Comparison of ENCODE assay signal across 10 mouse cellular contexts in the genomic region with DNA sequence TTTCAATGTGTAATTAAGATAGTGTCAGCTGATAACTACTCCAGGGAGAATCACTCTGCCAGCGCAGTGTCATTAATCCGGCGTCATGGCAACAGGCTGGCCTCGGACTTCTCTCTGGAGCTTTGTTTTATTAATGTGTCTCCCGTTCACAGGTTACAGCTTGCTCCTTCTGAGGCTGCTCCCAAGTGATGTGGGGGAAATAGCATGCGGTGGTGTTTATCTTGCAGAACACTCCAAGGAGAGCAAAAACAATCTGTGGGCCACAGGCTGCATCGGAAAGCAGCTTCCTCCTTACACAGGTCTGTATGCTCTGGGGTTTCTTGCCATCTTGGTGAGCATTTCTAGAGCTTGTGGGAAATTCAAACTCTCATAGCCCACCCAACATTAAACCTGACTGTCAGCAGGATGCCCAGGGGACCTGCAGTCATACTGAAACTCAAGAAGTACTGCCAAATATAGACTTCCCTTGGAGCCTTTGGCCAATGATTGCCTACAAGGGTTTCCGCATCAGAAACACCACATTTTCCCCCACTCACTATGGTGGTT. TPM values are rescaled to one million over a fixed set of nuclear protein-coding genes. Genes with fewer than 3 reads are reported as not detected.
A peak's percentile ranks its signal among the peaks of the same experiment; 100 is the strongest.
DNase-seq lines count a peak whose midpoint lies in the region; ATAC-seq lines count a peak whose summit lies in the region.
"Had no signal": no experiment of that assay in that cellular context is flagged by ENCODE, and none has a peak within 500 bp of the region (broad histone marks: within the 10 kb centered on the region; RNA-seq: fewer than 3 reads in every experiment).

No protein-coding gene starts in this region.

- no peak overlapping the region for H3K9ac ChIP-seq in embryonic facial prominence, embryonic 15.5 days
- no peak overlapping the region for H3K9ac ChIP-seq in heart, embryonic 12.5 days

- no peak overlapping the region for H3K27ac ChIP-seq in embryonic facial prominence, embryonic 15.5 days (replicated peaks)
- no peak overlapping the region for H3K27ac ChIP-seq in heart, embryonic 12.5 days (ENCODE audit: poor library complexity, severe bottlenecking)

- no peaks in the 10 kb centered on the region for H3K36me3 ChIP-seq in embryonic facial prominence, embryonic 15.5 days
- H3K36me3 ChIP-seq in heart, embryonic 12.5 days: no peaks in the 10 kb centered on the region

- H3K4me3 ChIP-seq in embryonic facial prominence, embryonic 15.5 days (replicated peaks): no peak overlapping the region
- no peak overlapping the region for H3K4me3 ChIP-seq in heart, embryonic 12.5 days

- H3K4me2 ChIP-seq in embryonic facial prominence, embryonic 15.5 days (replicated peaks): no peak overlapping the region
- H3K4me2 ChIP-seq in heart, embryonic 12.5 days: no peak overlapping the region

- no peaks in the 10 kb centered on the region for H3K9me3 ChIP-seq in embryonic facial prominence, embryonic 15.5 days (replicated peaks)
- peaks cover 4% of the 10 kb centered on the region; the same call in 1 of the 2 replicates for H3K9me3 ChIP-seq in heart, embryonic 12.5 days (replicated peaks)

- ATAC-seq in embryonic facial prominence, embryonic 15.5 days (ENCODE audit: insufficient number of reproducible peaks, low FRiP score, low TSS enrichment, low read depth): peak; percentile 80
- ATAC-seq in inflammation-experienced regulatory T-cells, adult 6 months: peak; percentile 17
- no peak for ATAC-seq in heart, embryonic 12.5 days (ENCODE audit: insufficient number of reproducible peaks, low FRiP score)

- DNase-seq in thymus, postnatal 0 days (ENCODE audit: low spot score): peak; percentile 7
- no peak for DNase-seq in thymus, postnatal 10 days (ENCODE audit: low spot score in 2 of 2)
- DNase-seq in retina, postnatal 1 day: peak; percentile 68
- no peak for DNase-seq in thymus, adult 18-20 months
- DNase-seq in gastrocnemius, postnatal 10 days: no peak
- DNase-seq: heart, postnatal 10 days had no signal

- H3K4me1 ChIP-seq in embryonic facial prominence, embryonic 15.5 days: no peaks in the 10 kb centered on the region
- 0 out of 2 replicates have a peak, but pooled peaks cover 3% of the 10 kb centered on the region for H3K4me1 ChIP-seq in heart, embryonic 12.5 days (replicated peaks)

- WGBS in embryonic facial prominence, embryonic 15.5 days: 33% methylated on average over 8 of the region's 8 CpGs
- WGBS in heart, embryonic 12.5 days: 34% methylated on average over 8 of the region's 8 CpGs

- no peaks in the 10 kb centered on the region for H3K27me3 ChIP-seq in embryonic facial prominence, embryonic 15.5 days
- peaks cover 29% of the 10 kb centered on the region for H3K27me3 ChIP-seq in heart, embryonic 12.5 days (replicated peaks)

RNA-seq across cellular contexts. Expression of gene Crhbp, which starts 25.4 kb away (rescaled TPM):
- polyA plus RNA-seq in thymus, postnatal 0 days (2015; fragmentation: Nextera tagmentation; extraction: Ambion mirVana): 3.6 and 4.2 TPM in 2 replicates
- 0.09 and 0.68 TPM in 2 replicates for polyA plus RNA-seq in embryonic facial prominence, embryonic 15.5 days (2015; fragmentation: Nextera tagmentation; extraction: Ambion mirVana)
- polyA plus RNA-seq in inflammation-experienced regulatory T-cells, adult 6 months (2017; shearing (Covaris generic)): not detected
- polyA plus RNA-seq in heart, embryonic 12.5 days (2016; fragmentation: Nextera tagmentation; extraction: Ambion mirVana): 0.17 and 0.18 TPM in 2 replicates
- not detected for total RNA-seq in gastrocnemius, postnatal 10 days (2021)
- total RNA-seq: heart, postnatal 10 days had no signal

RNA-seq across cellular contexts. Expression of gene Aggf1, which starts 44.1 kb away (rescaled TPM):
- polyA plus RNA-seq in thymus, postnatal 0 days (2015; fragmentation: Nextera tagmentation; extraction: Ambion mirVana): 36.3 and 36.8 TPM in 2 replicates
- polyA plus RNA-seq in embryonic facial prominence, embryonic 15.5 days (2015; fragmentation: Nextera tagmentation; extraction: Ambion mirVana): 35.1 and 35.2 TPM in 2 replicates
- 10 to 100 TPM; 11.3 to 13.2 (median 11.9) TPM for polyA plus RNA-seq in inflammation-experienced regulatory T-cells, adult 6 months (2017; shearing (Covaris generic))
- polyA plus RNA-seq in heart, embryonic 12.5 days (2016; fragmentation: Nextera tagmentation; extraction: Ambion mirVana): 30.3 and 31.6 TPM in 2 replicates
- 10 to 100 TPM; 17.2 to 18.0 TPM for total RNA-seq in gastrocnemius, postnatal 10 days (2021)

RNA-seq across cellular contexts. Expression of gene S100z, which starts 59.2 kb away (rescaled TPM):
- 0.89 and 1.4 TPM in 2 replicates for polyA plus RNA-seq in thymus, postnatal 0 days (2015; fragmentation: Nextera tagmentation; extraction: Ambion mirVana)
- polyA plus RNA-seq in embryonic facial prominence, embryonic 15.5 days (2015; fragmentation: Nextera tagmentation; extraction: Ambion mirVana): 5.2 and 6.3 TPM in 2 replicates
- not detected for polyA plus RNA-seq in inflammation-experienced regulatory T-cells, adult 6 months (2017; shearing (Covaris generic))
- not detected in 2 replicates for polyA plus RNA-seq in heart, embryonic 12.5 days (2016; fragmentation: Nextera tagmentation; extraction: Ambion mirVana)
- 1 to 10 TPM; 1.3 to 1.7 TPM for total RNA-seq in gastrocnemius, postnatal 10 days (2021)
- total RNA-seq: heart, postnatal 10 days; left cerebral cortex, postnatal 25 days had no signal

Comparison
In these comparisons a context has a peak if more than half of its experiments do, and no peak if none do; other contexts are left out.
1. DNase-seq: peak in thymus, postnatal 0 days (single experiment) and retina, postnatal 1 day (single experiment); none in thymus, postnatal 10 days (0 of 2), thymus, adult 18-20 months (0 of 2) and gastrocnemius, postnatal 10 days (single experiment).